Mouse (Mus musculus): ENCODE measurements around the gene Gm7138.
"Not testable (repeated sequence)": the region's sequence is repeated elsewhere in the genome, so short reads cannot be mapped to it uniquely, and the experiment has no call there.

The Gm7138 gene

DNA sequence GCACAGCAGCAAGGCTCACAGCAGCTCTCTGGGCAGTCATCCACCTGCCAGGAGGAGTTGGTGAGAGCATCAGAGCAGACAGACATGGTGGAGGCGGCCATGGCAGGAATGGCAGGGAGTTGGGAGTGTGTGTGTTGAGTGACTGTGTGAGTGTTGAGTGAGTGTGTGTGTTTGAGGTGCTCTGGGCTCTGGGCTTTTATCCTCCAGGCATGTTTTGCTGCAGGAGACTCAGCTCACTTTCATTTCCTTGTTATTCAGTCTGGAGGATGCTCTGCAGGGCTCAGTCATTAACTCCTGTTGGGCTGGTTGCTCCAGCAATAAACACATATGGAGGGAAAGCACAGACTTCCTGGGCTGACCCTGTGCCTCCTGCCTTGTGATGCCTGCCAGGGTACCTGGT is at the start of gene Gm7138:
Gene Gm7138 (minus strand): TSS at position 101 of the 400 bp plus-strand sequence.
- DNase-seq: not testable (repeated sequence)

DNA sequence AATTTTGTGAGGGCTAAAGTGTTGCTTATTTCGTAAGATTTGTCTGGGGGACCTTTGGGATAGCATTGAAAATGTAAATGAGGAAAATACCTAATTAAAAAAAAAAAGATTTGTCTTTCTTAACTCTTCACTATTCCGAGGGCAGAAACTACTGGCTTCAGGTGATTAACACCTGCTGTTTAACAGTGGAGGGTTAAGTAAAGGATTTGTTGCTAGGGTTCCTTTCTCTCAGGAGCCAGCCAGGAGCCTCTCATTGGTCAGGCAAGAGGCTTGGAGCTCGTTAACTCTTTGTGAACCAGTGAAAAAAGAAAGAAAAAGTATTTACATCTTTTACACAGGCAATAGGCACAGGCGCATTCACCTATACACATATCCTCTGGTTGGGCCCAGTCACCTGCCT is 42.5 kb upstream of the Gm7138 start:
- no peak for DNase-seq

DNA sequence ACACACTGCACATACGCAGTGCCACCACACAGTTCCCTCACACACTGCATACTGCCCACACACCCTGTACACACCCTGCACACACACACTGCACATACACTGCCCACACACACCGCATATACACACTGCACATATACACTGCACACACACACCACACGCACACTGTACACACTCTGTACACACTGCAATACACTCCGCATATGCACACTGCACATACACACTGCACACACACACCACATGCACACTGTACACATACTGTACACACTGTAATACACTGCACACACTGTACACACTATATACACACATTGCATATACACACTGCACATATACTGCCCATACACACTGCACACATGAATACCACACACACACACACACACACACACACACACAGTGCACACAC is 41.8 kb upstream of the Gm7138 start:
- no peak for DNase-seq

DNA sequence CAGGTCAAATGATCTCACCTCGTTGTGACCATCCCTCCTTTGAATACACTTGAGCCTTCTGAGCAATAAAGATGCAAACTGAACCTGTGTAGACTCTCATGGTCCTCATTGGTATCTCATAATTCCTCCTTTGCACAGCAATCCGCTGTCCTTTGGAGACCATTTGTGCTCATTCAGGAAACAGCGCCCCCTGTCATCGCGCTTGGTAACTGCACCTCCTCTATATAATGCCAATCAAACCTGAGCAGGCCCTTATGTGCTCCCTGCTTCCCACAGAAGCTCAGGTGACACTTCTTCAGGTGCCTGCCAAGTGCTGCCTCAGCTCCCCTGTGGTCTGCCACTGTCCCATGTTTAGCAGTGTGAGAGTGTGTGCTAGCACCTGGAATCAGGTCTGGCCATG is 38.8 kb upstream of the Gm7138 start:
- no peak for DNase-seq

DNA sequence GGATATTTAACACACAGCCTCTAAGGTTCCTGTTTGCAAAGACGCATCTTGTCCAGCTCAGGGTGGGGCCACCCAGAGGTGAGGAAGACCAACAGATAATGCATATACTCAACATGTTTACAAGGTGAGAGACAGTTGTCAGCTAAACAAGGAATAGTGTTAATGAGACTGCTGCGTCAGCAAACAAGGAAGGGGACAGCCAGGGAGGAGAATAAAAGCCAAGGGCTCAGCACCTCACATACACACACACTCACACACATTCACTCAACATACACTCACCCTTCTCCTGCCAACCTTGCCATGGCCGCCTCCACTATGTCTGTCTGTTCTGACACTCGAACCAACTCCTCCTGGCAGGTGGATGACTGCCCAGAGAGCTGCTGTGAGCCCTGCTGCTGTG is 37.6 kb upstream of the Gm7138 start, which contains the start of gene Gm2696:
Gene Gm2696 (plus strand): TSS at position 301 of the 400 bp plus-strand sequence.
- no peak for DNase-seq

DNA sequence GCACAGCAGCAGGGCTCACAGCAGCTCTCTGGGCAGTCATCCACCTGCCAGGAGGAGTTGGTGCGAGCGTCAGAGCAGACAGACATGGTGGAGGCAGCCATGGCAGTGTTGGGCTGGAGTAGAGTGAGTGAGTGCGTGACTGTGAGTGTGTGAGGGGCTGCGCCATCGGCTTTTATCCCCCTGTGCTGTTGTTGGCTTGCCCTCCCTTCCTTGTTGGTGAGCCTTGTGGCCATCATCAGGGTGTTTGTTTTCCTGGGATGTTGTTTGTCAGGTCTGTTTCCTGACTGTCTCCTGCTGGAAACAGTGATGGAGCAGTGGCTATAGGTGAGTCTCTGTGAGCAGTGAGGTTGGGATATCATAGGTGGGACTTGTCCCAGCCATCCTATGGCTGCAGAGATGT is 35.0 kb upstream of the Gm7138 start, which contains the start of gene Gm9507:
Gene Gm9507 (minus strand): TSS at position 101 of the 400 bp plus-strand sequence.
- no peak for DNase-seq

DNA sequence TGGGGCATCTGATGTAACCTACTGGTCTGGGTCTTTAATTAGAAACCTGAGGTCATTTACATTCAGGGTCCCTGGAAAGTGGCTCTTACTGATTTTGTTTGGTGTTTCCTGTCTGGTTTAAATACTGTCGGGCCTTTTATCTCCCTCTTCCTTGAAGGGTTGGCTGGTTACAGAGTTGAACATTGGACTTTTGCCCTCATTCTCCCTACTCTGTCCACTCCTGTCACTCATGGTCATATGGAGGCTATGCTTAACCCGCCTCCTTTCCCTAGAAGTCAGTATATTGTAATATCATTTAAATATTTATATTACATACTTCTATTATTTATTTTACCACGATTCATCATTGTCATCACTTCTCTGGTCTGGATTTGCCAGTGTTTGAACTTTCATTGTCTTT is 27.4 kb upstream of the Gm7138 start:
- DNase-seq: no peak

DNA sequence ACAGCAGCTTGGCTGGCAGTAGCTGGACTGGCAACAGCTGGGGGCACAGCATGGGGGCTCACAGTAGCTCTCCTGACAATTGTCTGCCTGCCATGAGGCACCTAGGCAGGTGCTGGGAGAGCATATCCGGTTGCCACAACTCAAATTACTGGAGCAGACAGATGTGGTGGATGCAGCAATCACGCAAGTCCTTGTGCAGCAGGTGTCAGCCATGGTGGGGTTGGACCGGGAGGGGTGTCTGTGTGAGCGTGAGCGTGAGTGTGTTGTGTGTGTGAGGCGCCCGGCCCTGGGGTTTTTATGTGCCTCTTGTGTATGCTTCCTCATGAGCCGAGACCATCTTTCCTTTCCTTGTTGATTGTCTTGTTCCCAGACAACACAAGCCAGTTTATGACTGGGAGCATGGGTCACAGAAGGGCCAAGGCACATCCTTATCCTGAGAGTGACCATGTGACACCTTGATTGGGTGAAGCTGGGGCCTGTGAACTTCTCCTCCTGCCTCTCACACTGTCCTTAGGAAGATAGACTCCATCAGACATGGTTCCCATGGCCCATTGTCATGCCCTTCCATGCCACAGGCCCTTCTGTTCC is 22.3 kb upstream of the Gm7138 start, which contains the start of gene Gm19668:
Gene Gm19668 (minus strand): TSS at position 213 of the 588 bp plus-strand sequence.
- DNase-seq: no peak

DNA sequence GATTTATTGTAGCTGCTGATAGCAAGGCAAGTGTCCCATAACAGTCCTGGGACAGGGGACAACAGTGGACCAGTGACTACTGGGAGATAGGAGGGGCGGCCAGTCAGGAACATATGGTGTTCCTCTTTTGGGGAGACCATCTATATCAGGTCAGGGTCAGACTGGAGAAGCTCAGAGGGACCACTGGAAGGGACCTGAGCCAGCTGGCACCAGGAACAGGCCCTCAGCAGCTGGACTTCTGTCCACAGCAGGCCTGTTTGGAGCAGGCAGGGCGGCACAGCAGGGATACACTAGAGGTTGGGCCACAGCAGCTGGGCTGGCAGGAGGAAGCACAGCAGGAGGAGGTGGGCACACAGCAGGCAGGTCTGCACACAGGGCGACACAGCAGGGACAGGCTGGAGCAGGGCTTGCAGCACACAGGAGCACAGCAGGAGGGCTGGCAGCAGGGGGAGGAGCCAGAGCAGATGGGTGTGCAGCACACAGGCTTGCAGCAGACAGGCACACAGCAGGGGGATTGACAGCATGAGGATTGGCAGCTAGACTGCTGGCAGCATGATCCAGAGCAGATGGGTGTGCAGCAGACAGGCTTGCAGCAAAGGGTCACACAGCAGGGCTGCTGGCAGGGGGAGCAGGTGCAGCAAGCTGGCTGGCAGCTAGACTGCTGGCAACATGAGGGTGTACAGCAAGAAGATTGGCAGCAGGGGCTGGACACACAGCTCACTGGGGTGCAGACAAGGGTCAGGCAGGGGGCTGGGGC is 21.6 kb upstream of the Gm7138 start:
- DNase-seq: peak; percentile 48

DNA sequence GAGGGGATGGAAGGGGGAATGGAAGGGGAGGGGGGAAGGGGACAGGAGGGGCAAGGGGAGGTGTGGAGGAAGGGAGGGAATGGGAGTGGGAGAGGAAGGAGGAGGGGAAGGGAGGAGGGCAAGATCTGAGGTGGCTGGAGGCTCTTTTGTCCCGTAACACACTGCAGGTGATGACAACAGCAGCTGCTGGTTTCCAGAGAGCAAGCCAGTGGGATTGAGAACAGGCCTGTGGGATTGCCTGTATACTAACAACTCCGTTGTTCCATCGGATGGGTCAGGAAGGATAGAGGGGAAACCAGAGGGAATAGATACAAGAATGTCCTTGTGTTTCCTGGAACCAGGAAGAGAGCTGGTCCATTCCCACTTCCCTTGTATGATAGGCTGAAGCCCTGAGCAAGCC is 20.9 kb upstream of the Gm7138 start:
- DNase-seq: no peak

DNA sequence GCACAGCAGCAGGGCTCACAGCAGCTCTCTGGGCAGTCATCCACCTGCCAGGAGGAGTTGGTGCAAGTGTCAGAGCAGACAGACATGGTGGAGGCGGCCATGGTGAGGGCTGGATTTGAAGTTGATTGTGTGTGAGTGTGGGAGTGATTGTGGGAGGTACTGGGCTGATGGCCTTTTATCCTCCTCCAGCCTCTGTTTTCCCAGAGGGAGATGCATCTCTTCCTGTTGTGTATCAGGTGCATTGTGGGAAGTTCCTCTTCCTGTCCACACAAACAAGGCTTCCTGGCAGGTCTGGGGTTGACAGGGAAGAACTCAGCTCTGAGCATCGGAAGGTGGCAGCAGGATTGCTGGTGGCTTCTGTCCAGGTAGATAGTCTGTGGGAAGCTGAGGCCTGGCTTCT is 18.2 kb upstream of the Gm7138 start, which contains the start of gene Gm9639:
Gene Gm9639 (minus strand): TSS at position 101 of the 400 bp plus-strand sequence.
- no peak for DNase-seq

DNA sequence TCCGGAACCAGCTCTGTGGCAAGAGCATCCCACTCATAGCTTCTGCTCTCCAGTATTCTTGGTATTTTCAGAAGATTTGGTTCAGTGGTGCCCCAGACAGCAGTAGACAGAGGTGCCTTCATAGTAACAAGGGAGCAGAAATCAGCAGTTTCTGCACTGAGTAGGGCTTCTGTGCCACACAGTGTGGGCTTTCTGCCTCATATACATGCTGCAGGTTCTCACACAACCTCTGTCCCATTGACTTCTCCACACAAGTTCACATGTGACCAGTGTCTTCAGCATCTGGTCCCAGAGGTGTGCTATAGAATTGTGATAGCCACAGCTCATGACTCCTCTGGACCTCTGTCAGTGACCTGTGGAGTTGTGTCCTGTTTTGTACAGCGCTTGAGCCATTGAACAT is 11.9 kb upstream of the Gm7138 start:
- no peak for DNase-seq

DNA sequence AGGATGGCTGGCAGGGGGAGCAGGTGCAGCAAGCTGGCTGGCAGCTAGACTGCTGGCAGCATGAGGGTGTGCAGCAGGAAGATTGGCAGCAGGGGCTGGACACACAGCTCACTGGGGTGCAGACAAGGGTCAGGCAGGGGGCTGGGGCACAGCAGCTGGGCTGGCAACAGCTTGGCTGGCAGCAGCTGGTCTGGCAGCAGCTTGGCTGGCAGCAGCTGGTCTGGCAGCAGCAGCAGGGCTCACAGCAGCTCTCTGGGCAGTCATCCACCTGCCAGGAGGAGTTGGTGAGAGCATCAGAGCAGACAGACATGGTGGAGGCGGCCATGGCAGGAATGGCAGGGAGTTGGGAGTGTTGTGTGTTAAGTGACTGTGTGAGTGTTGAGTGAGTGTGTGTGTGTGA is 11.1 kb upstream of the Gm7138 start, which contains the start of gene Gm7137:
Gene Gm7137 (minus strand): TSS at position 325 of the 400 bp plus-strand sequence.
- DNase-seq: not testable (repeated sequence)

DNA sequence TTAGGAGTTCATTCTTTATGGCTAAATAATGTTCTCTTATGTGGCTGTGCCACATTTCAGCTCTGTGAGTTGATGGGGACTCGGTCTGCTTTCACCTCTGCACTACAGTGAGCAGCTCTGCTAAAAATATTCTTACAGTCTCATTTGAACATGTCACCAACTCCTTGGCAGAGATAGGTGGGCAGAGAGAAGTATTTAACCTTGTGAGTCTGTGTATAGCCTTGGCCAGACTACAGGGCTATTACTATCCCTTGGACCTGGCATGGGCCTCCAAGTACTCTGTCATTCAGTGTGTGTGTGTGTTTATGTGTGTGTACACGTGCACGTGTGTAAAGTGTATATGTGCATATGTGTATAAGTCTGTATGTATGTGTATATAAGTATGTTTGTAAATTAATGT is 6.7 kb upstream of the Gm7138 start:
- not testable (repeated sequence) for DNase-seq

DNA sequence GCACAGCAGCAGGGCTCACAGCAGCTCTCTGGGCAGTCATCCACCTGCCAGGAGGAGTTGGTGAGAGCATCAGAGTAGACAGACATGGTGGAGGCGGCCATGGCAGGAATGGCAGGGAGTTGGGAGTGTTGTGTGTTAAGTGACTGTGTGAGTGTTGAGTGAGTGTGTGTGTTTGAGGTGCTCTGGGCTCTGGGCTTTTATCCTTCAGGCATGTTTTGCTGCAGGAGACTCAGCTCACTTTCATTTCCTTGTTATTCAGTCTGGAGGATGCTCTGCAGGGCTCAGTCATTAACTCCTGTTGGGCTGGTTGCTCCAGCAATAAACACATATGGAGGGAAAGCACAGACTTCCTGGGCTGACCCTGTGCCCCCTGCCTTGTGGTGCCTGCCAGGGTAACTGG is 5.7 kb upstream of the Gm7138 start, which contains the start of gene Gm3250:
Gene Gm3250 (minus strand): TSS at position 101 of the 400 bp plus-strand sequence.
- not testable (repeated sequence) for DNase-seq

DNA sequence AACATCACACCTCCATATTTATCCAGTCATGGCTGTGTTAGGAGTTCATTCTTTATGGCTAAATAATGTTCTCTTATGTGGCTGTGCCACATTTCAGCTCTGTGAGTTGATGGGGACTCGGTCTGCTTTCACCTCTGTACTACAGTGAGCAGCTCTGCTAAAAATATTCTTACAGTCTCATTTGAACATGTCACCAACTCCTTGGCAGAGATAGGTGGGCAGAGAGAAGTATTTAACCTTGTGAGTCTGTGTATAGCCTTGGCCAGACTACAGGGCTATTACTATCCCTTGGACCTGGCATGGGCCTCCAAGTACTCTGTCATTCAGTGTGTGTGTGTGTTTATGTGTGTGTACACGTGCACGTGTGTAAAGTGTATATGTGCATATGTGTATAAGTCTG is 4.6 kb downstream of the Gm7138 start:
- not testable (repeated sequence) for DNase-seq

DNA sequence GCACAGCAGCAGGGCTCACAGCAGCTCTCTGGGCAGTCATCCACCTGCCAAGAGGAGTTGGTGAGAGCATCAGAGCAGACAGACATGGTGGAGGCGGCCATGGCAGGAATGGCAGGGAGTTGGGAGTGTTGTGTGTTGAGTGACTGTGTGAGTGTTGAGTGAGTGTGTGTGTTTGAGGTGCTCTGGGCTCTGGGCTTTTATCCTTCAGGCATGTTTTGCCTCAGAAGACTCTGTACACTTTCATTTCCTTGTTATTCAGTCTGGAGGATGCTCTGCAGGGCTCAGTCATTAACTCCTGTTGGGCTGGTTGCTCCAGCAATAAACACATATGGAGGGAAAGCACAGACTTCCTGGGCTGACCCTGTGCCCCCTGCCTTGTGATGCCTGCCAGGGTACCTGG is 5.5 kb downstream of the Gm7138 start, which contains the start of gene Gm3238:
Gene Gm3238 (minus strand): TSS at position 101 of the 400 bp plus-strand sequence.
- not testable (repeated sequence) for DNase-seq

DNA sequence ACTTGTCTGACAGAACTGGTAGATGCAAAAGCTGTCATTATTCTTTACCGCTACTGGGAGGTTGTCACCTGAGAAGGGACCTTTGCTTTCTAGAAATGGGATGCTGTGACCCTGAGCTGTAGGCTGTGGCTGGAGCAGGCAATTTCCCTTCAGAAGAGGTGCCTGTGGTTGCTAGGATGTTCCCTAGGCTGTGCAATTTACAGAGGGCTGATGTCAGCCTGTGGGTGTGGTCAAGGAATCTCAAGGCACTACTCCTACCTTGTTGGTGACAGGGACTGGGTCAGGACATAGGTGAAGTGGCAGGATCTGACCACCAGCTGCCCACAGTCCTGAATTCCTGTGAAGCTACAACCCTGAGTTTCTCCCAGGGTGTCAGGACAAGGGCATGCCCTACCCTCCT is 7.0 kb downstream of the Gm7138 start:
- no peak for DNase-seq

DNA sequence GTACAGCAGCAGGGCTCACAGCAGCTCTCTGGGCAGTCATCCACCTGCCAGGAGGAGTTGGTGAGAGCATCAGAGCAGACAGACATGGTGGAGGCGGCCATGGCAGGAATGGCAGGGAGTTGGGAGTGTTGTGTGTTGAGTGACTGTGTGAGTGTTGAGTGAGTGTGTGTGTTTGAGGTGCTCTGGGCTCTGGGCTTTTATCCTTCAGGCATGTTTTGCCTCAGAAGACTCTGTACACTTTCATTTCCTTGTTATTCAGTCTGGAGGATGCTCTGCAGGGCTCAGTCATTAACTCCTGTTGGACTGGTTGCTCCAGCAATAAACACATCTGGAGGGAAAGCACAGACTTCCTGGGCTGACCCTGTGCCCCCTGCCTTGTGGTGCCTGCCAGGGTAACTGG is 17.2 kb downstream of the Gm7138 start, which contains the start of gene Gm3233:
Gene Gm3233 (minus strand): TSS at position 101 of the 400 bp plus-strand sequence.
- DNase-seq: not testable (repeated sequence)

DNA sequence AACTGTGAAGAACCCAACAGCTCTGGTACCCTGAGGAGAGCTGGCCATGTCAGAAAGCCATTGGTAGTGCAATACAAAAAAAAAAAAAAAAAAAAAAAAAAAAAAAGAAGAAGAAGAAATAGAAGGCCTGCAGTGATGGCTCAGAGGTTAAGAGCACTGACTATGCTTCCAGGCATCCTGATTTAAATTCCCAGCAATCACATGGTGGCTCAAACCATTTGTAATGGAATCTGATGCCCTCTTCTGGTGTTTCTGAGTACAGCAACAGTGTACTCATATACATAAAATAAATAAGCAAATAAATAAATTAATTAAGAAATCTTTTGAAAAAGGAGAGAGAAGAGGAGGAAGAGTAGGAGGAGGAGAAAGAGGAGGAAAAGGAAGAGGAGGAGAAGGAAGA is 23.3 kb downstream of the Gm7138 start:
- DNase-seq: no peak

DNA sequence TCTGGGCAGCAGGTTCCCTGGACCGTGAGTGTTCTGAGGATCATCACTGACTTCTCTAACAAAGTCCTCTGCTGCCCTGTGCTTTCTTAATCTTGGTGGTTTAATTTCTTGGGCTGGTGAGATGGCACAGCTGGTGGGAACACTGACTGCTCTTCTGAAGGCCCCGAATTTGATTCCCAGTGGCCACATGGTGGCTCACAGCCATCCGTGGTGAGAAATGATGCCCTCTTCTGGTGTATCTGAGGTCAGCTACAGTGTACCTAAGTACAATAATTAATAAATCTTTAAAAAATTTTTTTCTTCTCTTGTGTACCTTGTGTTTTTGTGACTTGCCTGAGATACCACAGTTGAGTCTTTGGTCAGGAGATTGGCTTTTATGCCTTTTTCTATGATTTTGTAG is 24.4 kb downstream of the Gm7138 start:
- DNase-seq: not testable (repeated sequence)

DNA sequence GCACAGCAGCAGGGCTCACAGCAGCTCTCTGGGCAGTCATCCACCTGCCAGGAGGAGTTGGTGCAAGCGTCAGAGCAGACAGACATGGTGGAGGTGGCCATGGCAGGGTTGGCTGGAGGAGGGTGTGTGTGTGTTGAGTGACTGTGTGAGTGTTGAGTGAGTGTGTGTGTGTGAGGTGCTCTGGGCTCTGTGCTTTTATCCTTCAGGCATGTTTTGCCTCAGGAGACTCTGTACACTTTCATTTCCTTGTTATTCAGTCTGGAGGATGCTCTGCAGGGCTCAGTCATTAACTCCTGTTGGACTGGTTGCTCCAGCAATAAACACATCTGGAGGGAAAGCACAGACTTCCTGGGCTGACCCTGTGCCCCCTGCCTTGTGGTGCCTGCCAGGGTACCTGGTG is 25.5 kb downstream of the Gm7138 start, which contains the start of gene Gm9736:
Gene Gm9736 (minus strand): TSS at position 101 of the 400 bp plus-strand sequence.
- not testable (repeated sequence) for DNase-seq

DNA sequence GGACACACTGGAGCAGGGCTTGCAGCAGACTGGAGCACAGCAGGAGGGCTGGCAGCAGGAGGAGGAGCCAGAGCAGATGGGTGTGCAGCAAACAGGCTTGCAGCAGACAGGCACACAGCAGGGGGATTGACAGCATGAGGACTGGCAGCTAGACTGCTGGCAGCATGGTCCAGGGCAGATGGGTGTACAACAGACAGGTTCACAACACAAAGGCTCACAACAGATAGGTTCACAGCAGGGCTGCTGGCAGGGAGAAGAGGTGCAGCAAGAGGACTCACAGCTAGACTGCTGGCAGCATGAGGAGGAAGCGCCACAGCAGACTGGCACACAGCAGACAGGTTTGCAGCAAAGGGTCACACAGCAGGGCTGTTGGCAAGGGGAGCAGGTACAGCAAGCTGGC is 26.1 kb downstream of the Gm7138 start:
- peak; percentile 41 for DNase-seq

Measured in cerebellum, adult 11-12 months (tissue).